Mouse (Mus musculus): ENCODE results near the gene Esrrg.

GRCm38 (mm10) chr1:188151066-188151465, 542.5 kb downstream of the Esrrg start:
- no peak for TF ChIP-seq CTCF (conservative IDR thresholded peaks at IDR 0.05; ENCODE audit: low read length)
- TF ChIP-seq NANOG (IDR thresholded peaks at IDR 0.05; ENCODE audit: borderline replicate concordance, low read length) = no peak

Data from E14TG2a.4 (cell line).